Mouse (Mus musculus): Measurements from ENCODE around the gene Fstl3.
A peak's percentile ranks its signal among the peaks of the same experiment; 100 is the strongest.
"Not testable (repeated sequence)": the region's sequence is repeated elsewhere in the genome, so short reads cannot be mapped to it uniquely, and the experiment has no call there.

Fstl3 gene

DNA sequence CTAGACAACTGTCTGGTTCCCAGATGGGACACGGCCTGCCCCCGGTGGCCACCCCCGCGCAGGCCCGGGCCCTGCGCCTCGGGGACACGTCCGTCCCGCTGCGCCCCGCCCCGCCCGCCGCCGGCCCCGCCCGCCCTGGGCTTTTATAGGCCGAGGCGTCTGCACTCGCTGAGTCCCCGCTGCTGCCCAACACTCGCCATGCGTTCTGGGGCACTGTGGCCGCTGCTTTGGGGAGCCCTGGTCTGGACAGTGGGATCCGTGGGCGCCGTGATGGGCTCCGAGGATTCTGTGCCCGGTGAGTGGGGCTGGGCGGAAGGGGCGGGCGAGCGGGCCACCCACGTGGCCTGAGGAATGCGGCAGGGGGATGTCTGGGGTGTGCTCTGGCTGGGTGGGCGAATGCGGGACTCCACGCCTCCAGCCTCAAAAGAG, at the start of gene Fstl3:
Fstl3 (plus strand) TSS at position 170 of the 429 bp plus-strand sequence.
- DNase-seq (ENCODE audit: low read depth), result peak; percentile 48

DNA sequence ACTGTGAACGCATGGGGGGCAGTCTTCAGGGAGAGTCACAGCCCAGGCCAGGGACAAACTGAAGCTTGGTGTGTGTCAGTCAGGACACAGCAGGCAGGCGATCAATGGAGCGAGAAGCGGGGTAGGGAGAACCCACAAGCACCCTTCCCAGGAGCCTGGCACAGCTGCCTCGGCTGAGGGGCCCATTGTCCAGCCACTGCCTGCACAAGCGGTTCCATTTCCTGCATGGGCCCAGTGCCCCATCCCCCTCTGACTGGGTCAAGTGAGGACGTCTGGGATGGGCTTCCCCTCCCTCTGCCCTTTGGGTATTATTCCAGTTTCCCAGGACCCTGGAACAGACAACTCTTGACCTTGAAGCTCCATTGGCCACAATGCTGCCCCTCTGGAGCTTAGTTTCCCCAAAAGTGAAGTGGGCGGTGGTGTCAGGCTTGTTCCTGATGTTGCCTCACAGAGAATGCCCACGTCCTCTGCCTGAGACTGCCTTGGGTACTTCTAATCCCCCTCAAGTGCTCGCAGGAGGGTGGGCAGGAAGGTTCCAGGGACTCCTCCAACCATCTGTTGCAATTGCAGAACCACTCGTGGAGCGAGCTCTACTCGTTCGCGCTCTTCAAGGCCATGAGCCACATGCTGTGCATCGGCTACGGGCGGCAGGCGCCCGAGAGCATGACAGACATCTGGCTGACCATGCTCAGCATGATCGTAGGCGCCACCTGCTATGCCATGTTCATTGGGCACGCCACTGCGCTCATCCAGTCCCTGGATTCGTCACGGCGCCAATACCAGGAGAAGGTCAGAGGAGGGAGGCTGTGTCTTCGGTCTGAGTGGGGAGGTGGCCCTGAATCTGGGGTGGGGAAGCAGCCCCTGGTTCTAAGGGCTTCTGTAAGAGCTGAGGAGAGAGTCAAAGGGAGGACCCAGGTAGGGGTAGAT, 48.5 kb upstream of the Fstl3 start:
- DNase-seq (ENCODE audit: low read depth), result no peak

DNA sequence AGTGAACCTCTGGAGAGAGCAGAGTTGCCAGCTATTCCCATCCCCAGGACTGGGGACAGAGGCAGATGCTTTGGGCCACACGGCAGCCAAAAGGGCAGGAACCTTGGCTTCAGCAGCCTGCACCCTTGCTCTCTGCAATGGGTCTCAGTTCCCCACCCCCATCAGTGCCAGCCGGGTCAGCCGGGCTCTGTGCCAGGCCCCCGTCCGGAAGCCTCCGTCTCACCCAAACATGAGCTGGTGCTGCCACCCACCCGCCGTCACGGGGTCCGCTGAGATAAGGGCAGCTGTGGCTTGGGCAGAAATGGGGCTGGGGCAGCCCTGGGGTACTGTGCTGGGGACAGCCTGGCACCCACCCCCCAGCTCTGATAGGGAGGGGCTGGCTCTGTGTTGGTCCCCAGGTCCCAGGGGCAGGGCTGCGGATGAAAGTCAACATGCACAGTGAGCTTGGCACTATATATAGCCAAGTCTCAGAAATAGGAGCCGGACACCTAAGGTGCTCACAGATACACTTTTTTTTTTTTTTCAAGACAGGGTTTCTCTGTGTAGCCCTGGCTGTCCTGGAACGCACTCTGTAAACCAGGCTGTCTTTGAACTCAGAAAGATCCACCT, 47.6 kb upstream of the Fstl3 start:
- DNase-seq (ENCODE audit: low read depth), result no peak

DNA sequence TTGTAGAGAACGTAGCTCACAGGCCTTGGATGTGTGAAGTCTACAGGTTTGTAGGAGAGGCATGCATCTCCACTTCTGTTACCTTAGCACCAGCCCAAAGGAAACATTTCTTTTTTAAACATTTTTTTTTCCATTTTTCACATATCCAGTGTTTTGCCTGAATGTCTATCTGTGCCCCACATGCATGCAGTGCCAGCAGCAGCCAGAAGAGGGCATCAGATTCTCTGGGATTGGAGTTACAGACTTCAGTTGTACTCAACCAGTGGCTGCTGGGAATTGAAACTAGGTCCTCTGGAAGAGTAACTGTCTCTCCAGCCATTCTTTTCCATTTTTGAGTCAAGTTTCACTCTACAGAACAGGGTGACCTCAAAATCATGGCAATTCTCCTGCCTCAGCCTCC, 44.6 kb upstream of the Fstl3 start:
- peak; percentile 37 for DNase-seq (ENCODE audit: low read depth)

DNA sequence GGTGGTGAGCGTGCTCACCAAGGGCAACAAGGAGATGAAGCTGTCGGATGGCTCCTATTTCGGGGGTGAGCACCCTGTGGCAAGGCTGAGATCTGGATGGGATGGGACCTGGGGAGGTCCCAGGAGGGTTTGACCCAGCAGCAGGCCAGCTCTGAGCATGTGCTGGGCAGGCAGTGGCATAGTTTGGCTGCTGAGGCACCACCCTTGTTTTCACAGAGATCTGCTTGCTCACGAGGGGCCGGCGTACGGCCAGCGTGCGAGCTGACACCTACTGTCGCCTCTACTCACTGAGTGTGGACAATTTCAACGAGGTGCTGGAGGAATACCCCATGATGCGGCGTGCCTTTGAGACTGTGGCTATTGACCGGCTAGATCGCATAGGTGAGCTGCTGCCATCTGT, 43.2 kb upstream of the Fstl3 start:
- no peak for DNase-seq (ENCODE audit: low read depth)

DNA sequence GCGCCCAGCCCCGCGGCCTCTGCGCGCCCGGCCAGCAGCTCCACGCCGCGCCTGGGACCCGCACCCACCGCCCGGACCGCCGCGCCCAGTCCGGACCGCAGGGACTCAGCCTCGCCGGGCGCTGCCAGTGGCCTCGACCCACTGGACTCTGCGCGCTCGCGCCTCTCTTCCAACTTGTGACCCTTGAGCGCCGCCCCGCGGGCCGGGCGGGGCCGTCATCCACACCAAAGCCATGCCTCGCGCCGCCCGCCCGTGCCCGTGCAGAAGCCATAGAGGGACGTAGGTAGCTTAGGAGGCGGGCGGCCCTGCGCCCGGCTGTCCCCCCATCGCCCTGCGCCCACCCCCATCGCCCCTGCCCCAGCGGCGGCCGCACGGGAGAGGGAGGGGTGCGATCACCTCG, 41.7 kb upstream of the Fstl3 start:
- no peak for DNase-seq (ENCODE audit: low read depth)

DNA sequence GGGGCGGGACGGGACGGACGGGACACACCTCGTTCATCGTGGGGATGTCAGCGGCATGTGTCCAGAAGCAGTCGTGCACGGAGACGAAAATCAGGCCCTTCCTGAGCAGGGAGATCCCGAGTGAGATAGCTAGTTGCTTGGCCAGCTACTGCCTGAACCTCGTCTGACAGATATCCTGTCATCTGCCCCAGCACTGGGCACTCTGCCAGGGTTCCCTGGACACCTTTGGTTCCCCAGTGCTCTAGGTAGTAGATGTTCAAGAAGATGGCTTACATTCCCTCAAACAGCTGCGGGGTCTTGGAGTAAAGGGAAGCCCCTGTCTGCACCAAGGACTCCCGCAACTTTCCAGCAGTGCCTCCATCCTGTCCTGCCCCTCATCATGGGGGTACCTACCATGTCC, 40.4 kb upstream of the Fstl3 start:
- DNase-seq (ENCODE audit: low read depth), result no peak

DNA sequence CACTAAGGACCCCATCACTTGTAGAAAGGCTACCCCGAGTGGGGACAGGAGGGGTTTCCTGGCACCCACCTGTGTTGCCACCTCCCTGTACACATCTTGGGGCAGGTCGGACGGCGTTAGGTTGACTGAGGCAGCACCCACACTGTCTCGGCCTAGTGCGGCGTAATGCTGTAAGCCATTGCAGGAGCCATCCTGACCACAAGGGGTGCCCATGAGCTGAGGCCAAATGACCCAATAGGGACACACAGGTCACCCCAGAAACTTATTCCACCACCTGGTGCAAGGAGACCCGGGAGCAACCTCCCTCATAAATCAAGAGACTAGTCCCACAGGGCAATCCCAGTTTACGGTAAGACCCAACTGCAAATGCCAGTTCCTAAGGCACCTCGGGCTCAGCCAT, 38.8 kb upstream of the Fstl3 start:
- no peak for DNase-seq (ENCODE audit: low read depth)

DNA sequence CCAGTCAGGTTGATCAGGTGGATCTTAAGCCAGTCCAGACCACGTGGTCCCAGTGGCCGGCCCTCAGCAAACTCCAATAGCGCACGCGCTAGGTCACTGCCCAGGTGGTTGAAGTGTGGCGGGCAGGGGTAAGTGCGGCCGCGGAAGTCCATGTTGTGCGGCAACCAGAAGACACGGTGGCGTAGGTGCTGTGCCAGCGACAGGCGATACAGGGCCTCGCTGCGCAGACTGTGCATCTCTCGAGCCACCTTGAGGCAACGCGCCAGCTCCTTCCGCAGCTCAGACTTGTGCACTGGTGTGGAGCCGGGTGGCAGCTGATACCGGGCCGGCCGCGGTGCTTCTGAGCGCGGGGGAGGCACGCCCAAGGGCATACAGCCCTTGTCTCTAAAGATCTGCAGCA, 37.8 kb upstream of the Fstl3 start:
- DNase-seq (ENCODE audit: low read depth), result peak; percentile 37

DNA sequence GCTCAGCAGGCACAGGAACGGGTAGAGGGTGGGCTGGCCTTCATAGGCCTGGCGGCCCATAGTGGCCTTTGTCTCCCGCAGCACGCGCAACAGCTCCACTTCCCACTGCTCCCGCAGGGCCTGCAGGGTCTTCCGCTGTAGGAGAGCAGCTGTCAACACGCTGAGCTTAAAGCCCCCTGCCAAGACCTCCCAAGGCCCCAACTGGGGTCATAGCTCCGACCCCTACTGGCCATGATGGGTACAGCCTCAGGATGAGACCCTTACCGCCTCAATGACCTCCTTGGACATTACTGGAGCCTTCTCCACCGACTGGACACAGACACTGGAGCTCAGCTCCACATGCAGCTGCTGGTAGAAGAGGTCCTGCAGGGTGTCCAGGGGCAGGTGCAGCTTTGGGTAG, 36.2 kb upstream of the Fstl3 start:
- no peak for DNase-seq (ENCODE audit: low read depth)

DNA sequence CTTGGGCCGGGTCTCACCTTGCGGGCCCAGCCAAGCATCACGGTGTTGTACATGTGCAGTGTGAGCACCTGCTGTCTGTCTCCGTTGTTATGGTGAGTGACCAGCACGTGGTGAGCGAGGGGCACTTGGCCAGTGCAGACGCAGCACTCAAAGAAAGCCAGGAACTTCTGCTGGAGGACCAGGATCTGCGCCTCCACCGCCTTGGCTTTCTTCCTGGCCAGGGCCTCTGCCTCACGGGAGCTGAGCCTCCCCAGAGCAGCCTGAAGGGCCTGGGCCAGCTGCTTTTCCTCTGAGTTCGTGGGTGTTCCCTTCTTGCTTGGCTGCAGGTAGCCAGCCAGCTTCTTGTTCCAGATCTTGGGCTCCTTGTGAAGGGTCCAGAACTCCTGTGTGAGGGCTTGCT, 33.9 kb upstream of the Fstl3 start:
- no peak for DNase-seq (ENCODE audit: low read depth)

DNA sequence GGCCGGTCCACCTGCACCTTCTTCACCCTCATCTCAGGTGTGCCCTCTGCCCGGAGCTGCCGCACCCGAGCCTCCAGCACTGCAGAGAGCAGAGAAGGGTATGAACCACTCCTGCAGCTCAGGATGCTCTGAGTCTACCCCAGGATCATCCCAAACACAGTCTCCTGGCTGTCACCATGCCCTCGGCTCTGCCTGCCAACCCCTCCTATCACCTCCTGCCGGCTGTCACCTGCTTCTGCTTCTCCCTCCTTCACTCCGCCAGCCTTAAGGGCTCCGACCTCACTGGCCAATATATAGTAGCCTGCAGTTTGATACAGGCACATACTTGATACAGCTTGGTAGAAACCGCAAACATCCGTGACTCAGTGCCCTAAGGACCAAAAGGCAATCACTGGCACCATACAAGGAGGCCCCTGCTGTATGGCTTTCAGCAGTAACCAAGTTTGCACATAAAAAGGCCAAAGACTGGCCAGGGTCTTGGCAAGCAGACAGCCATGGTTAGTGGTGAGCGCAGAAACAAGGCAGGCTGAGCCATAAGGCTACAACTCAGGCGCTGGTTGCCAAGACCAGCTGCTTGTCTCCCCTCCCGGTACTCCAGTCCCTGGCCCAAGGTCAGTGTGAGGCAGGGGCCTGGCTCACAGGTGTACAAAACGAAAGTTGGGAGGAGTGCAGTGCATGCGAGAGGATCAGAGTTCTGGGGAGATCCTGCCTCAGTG, 33.3 kb upstream of the Fstl3 start:
- DNase-seq (ENCODE audit: low read depth), result no peak

DNA sequence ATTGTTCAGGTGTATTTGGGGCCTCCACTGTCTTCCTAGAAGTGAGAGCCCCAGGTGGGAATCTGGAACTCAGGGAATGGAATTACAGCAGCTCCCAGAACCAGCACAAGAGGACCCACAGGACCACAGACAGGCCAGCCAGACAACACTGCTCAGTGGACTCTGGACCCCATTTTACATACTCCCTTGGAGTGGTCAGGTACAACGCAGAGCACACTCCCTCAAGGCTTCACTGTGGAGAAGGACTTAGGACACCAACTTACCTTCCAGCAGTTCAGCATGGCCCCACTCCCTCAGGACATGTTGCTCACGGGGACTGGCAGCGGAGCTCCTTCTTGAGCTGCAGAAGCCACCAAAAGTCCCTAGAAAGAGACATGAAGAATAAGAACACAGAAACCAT, 31.7 kb upstream of the Fstl3 start:
- DNase-seq (ENCODE audit: low read depth), result no peak

DNA sequence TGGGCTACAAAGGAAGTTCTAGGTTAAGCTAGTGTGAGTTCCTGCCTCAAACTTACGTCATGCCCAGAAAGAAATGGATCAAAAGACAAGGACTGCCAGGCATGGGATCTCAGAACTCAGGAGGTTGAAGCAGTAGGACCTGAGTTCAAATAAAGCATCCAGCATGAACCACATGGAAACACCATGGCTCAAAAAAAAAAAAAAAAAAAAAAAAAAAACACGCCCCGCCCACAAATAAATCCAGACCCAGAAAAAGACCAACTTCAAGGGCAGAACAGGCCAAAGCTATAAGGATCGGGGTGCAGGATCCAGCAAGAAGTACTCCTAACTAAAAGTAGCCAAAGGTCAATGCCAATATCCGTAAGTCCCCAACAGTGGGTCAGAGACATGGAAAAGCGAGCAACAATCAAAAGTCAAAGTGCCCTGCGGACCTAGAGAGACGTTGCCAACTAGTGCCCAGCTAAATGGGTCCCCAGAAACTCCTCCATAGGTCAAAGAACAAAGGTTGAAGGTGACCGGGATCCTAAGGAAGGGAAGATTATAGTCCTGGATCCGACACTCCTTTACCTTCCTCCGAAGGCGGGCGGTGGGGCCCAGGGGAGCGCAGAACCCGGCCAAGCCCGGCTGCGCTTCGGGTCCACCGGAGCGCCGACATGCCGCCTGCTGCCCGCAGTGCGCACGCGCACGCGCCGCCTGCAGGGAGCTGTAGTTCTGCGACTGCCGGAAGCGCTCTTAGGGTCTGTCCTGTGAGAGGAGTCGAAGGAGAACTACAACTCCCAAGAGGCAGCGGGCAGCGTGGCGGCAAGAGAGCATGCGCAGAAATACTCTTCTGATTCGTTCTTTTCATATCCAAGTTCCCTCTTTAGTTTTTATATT, 30.9 kb upstream of the Fstl3 start, which contains the start of gene Polrmt:
Polrmt (minus strand) TSS at position 684 of the 876 bp plus-strand sequence.
- DNase-seq (ENCODE audit: low read depth), result peak; percentile 99

DNA sequence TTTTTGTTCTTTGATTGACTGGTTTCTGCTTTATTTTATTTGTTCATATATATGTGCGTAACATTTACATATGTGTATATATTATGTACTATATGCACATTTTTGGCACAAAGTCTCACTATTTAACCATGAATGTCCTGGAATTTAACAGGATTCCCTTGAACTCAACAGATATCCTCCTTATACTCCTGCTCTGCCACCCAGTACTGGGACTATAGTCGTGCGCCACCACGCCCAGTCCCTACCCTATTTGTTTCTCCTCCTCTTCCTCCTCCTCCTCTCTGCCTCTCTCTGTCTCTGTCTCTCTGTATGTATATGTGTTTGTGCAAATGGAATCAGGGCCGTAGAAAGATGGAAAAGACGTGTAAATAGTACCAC, 30.3 kb upstream of the Fstl3 start:
- DNase-seq (ENCODE audit: low read depth), result no peak

DNA sequence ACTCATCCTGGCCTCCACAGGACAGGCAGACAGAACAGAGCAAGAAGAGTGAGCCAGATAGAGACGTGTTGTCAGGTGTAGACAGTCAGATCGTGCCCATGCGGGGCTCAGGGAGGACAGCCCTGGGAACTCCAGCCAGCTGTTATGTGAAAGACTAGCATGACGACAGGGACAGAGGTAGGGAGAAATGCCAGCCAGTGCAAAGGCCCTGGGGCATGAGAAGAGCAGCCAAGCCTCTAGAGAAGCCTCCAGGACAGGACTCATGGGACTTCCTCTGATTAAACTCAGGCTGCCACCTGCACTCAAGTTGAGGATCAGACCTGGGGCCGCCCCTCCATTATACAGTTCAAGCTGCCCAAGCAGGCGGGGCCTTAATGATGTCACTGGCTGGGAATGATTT, 28.6 kb upstream of the Fstl3 start:
- DNase-seq (ENCODE audit: low read depth), result no peak

DNA sequence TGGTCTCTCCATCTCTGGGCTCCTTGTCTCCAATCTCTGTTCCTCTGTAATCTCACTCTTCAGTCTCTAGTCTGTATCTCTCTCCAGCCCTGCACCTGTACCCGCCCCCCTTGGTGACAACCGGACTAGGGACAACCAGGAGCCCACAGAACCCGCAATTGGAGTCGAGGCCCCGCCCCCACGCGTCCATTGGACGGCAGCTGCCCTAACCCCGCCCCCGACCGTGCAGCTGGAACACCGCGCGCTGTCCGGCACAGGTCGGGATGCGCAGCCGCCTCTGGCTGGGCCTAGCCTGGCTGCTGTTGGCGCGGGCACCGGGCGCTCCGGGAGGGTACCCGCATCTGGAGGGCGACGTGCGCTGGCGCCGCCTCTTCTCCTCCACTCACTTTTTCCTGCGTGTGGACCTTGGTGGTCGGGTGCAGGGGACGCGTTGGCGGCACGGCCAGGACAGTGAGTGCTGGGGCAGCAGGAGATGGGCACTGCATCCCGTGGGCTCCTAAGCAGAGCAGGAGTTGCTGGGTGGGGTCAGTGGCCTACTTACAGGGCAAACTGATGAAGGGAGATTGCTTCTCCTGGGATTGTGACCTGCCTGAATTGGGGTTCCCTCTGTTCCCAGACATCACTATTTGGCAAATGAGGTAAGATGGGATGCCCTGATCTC, 22.1 kb upstream of the Fstl3 start, which contains the start of gene Fgf22:
Fgf22 (plus strand) TSS at position 221 of the 661 bp plus-strand sequence.
- DNase-seq (ENCODE audit: low read depth), result no peak

DNA sequence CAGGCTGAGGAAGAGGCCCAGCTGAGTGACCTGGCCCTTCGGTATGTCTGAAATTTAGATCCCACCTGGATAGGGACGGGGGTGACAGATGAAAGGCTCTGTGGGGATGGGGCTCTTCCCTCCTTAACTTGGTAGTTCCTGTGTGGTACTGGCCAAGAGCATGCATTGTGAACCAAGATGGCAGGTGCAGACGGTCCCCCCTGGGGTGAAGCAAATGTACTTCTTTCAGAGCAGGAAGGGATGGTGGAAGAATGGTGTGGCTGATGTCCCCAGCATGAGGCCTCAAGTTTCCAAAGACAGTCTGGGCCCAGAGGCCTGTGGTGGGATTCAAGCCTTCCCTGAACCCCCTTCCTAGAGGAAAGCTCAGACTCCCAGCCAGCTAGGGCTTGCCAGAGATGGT, 21.2 kb upstream of the Fstl3 start:
- no peak for DNase-seq (ENCODE audit: low read depth)

DNA sequence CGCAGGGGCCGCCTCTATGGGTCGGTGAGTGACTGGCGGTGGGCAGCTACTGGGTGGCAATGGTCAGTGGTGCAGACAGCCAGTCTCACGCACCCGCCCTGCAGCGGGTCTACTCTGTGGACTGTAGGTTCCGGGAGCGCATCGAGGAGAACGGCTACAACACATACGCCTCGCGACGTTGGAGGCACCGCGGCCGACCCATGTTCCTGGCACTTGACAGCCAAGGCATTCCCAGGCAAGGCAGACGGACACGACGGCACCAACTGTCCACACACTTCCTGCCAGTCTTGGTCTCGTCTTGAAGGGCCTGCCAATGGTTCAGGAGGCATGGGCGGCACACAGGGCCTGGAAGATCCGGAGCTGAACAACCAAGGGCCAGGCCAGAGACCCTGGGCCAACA, 20.4 kb upstream of the Fstl3 start:
- DNase-seq (ENCODE audit: low read depth), result no peak

DNA sequence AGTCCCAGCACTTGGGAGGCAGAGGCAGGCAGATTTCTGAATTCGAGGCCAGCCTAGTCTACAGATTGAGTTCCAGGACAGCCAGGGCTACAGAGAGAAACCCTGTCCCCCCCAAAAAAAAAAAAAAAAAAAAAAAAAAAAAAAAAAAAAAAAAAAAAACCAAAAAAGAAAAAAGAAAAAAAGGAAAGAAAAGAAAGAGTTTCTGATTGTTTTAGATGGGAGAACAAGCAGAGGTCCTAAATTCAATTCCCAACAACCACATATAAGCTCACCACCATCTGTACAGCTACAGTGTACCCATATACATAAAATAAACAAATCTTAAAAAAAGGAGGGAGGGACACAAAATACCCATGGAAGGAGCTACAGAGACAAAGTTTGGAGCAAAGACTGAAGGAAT, 17.4 kb upstream of the Fstl3 start:
- DNase-seq (ENCODE audit: low read depth), result not testable (repeated sequence)

DNA sequence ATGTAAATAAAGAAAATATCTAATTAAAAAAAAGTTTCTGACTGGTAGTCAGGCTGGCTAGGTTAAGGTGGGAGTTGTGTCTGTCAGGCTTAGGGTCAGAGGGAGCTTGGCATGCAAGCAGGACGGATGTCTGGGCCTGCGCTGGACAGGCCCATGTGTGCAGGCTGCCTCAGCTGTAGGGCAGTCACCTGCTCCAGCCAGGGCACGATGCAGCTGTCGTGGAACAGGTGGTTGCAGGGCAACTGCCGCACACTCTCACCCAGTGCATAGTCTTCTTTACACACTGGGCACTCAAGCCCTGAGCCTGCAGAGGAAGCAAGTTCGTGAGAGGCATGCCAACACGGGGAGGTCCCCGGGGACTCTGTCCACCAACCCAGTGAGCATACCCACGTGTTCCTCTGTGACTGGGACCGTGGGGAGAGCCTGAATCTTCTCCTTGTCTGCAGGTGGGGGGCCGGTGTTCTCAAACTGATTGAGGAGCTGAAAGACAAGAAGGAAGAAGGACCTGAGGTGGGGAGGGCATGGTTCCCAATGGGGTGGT, 16.4 kb upstream of the Fstl3 start:
- DNase-seq (ENCODE audit: low read depth), result no peak

All from NIH3T3 (cell line).